Mouse (Mus musculus) erythroblast, embryonic 14.5 days (primary cell): ENCODE data around the gene Zfpm1.

Experiments
- GATA1 ChIP-seq: IDR thresholded peaks from 2 replicates; pipeline ENCODE4 v1.6.1; 2012; ENCODE audit warnings: low read length, inconsistent platforms, mixed read lengths
- TAL1 ChIP-seq: IDR thresholded peaks from 3 replicates; pipeline ENCODE4 v1.6.1; 2012; ENCODE audit warnings: low read length, inconsistent platforms, mixed read lengths

GRCm38 (mm10) chr8:122359111-122359775 lies 77.3 kb downstream of the Zfpm1 start:
- no peak for TF ChIP-seq GATA1
- TF ChIP-seq TAL1: no peak
